Mouse (Mus musculus) limb, embryonic 15.5 days (tissue): ENCODE results near the gene Lpar5. TPM values are rescaled to one million over a fixed set of nuclear protein-coding genes. Genes with fewer than 3 reads are reported as not detected.

Source experiments
- ATAC-seq: fragments of 200-750 bp; cut with Nextera tagmentation; 2 replicates; pipeline ENCODE4 v1.8.0; 2017; ENCODE audit warnings: low read depth, moderate TSS enrichment; ENCODE audit not compliant: insufficient number of reproducible peaks, low FRiP score, low TSS enrichment
- H3K27ac ChIP-seq: fragments of 300-500 bp; sonication (generic); 2 replicates; pipeline ENCODE4 v1.5.1; 2015; ENCODE audit warnings: moderate library complexity, mild to moderate bottlenecking, inconsistent platforms
- H3K27me3 ChIP-seq: fragments of 300-500 bp; sonication (generic); 2 replicates; pipeline ENCODE4 v1.6.1; 2015; ENCODE audit warnings: inconsistent platforms
- H3K36me3 ChIP-seq: fragments of 300-500 bp; sonication (generic); 2 replicates; pipeline ENCODE4 v1.6.1; 2015; ENCODE audit warnings: inconsistent platforms
- H3K4me1 ChIP-seq: fragments of 300-500 bp; sonication (generic); 2 replicates; pipeline ENCODE4 v1.6.1; 2015; ENCODE audit warnings: inconsistent platforms
- H3K4me2 ChIP-seq: fragments of 300-500 bp; sonication (generic); 2 replicates; pipeline ENCODE4 v1.6.1; 2015; ENCODE audit warnings: mild to moderate bottlenecking, inconsistent platforms
- H3K4me3 ChIP-seq: fragments of 300-500 bp; sonication (generic); 2 replicates; pipeline ENCODE4 v1.5.1; 2015; ENCODE audit warnings: mild to moderate bottlenecking, inconsistent platforms
- H3K9ac ChIP-seq: fragments of 300-500 bp; sonication (generic); 2 replicates; pipeline ENCODE4 v1.6.1; 2015; ENCODE audit warnings: inconsistent platforms
- H3K9me3 ChIP-seq: fragments of 300-500 bp; sonication (generic); 2 replicates; pipeline ENCODE4 v1.6.1; 2016; ENCODE audit warnings: inconsistent platforms
- WGBS: fragments of 180-500 bp; shearing (Covaris S2); methylation state at CpG from one replicate; pipeline ENCODE4 v1.1.7; 2015; 5-methylcytosine and 5-hydroxymethylcytosine counted together
- polyA plus RNA-seq: library from polyadenylated mRNA; unstranded; fragments of >200 nt; fragmentation: Nextera tagmentation; extraction: Ambion mirVana; gene quantifications from 2 replicates; pipeline ENCODE4 v1.2.1, GENCODE M21; 2015

Gene Lpar5
- polyA plus RNA-seq, 1 experiment from 2014 or later: 6.5 TPM

GRCm38 (mm10) chr6:125098513-125098912, 30.8 kb downstream of the Lpar5 start:
- Histone ChIP-seq H3K36me3 (peaks cover 41% of the 10 kb centered on the region), H3K4me3 (peak overlapping the region; percentile 92), H3K9ac (peak overlapping the region; percentile 24; the same call in 1 of the 2 replicates), H3K4me2 (peak overlapping the region; percentile 84), H3K4me1 (peaks cover 46% of the 10 kb centered on the region), H3K27me3 (no peaks in the 10 kb centered on the region), H3K27ac (no peak overlapping the region), H3K9me3 (no peaks in the 10 kb centered on the region)
- 45% methylated on average over 3 of the region's 3 CpGs for WGBS
- no peak for ATAC-seq

DNA sequence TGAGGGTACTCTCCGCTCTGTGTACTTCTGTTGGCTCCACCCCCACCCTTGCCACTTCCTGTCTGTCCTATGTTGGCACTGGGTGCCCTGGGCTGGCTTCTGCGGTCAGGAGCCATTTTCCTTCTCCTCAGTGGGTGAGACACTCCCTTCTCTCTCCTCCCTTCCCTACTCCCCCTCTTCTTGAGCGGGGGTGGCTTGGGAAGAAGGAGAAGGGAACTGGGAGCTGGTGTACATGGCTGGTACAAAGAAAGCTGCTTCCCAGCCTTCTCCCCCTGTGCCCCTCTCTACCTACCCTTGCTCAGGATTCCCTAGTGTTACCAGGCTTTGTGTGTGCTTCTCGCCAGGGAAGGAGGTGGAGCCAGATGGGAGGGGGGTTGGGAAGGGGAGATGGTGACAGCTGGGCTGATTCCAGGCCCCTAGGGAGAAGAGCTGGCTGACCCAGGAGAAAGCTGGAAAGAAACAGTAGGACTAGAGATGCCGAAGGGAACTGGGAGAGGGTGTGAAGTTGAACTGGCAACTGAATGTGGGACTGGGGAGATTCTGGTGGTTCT, 31.8 kb downstream of the Lpar5 start:
- peak overlapping the region; percentile 11; the same call in 1 of the 2 replicates for H3K9ac ChIP-seq
- peak overlapping the region; percentile 7; the same call in 1 of the 2 replicates for H3K4me3 ChIP-seq
- ATAC-seq: no peak
- H3K4me2 ChIP-seq: peak overlapping the region; percentile 17
- H3K4me1 ChIP-seq: peaks cover 46% of the 10 kb centered on the region
- 41% methylated on average over 4 of the region's 5 CpGs for WGBS
- H3K36me3 ChIP-seq: peaks cover 51% of the 10 kb centered on the region
- H3K27me3 ChIP-seq: no peaks in the 10 kb centered on the region
- no peaks in the 10 kb centered on the region for H3K9me3 ChIP-seq
- H3K27ac ChIP-seq: peak overlapping the region; percentile 38; the same call in 1 of the 2 replicates

- no peak for ATAC-seq
- H3K4me3 ChIP-seq: no peak overlapping the region
- 74% methylated on average over 9 of the region's 9 CpGs for WGBS
- H3K36me3 ChIP-seq: peaks cover 69% of the 10 kb centered on the region
- peaks cover 36% of the 10 kb centered on the region for H3K4me1 ChIP-seq
- no peak overlapping the region for H3K9ac ChIP-seq
- no peak overlapping the region for H3K4me2 ChIP-seq
- no peak overlapping the region for H3K27ac ChIP-seq
- no peaks in the 10 kb centered on the region for H3K9me3 ChIP-seq
- H3K27me3 ChIP-seq: no peaks in the 10 kb centered on the region
These were observed 33.7 kb downstream of the Lpar5 start for GRCm38 (mm10) chr6:125101444-125101843.

DNA sequence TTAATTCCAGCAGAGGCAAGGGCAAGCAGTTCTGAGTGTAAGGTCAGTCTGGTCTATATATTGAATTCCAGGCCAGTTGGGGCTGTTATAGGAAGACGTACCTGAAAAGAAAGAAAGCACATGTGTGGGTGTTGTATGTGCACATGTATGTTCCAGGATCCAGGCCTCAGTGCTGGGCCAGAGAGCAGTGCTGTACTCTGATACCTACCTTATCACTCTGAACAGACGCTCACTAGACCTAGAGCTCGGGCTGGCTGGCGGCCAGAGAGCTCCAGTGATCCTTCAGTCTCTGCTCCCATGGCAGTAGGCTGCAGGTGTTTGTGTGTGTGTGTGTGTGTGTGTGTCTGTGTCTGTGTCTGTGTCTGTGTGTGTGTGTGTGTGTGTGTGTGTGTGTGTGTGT, 36.5 kb downstream of the Lpar5 start:
- H3K36me3 ChIP-seq: peaks cover 97% of the 10 kb centered on the region
- H3K27ac ChIP-seq: no peak overlapping the region
- H3K4me3 ChIP-seq: no peak overlapping the region
- H3K9me3 ChIP-seq: no peaks in the 10 kb centered on the region
- H3K9ac ChIP-seq: no peak overlapping the region
- no peak overlapping the region for H3K4me2 ChIP-seq
- H3K27me3 ChIP-seq: no peaks in the 10 kb centered on the region
- WGBS: 89% methylated on average over 4 of the region's 4 CpGs
- no peak for ATAC-seq
- H3K4me1 ChIP-seq: peaks cover 15% of the 10 kb centered on the region

DNA sequence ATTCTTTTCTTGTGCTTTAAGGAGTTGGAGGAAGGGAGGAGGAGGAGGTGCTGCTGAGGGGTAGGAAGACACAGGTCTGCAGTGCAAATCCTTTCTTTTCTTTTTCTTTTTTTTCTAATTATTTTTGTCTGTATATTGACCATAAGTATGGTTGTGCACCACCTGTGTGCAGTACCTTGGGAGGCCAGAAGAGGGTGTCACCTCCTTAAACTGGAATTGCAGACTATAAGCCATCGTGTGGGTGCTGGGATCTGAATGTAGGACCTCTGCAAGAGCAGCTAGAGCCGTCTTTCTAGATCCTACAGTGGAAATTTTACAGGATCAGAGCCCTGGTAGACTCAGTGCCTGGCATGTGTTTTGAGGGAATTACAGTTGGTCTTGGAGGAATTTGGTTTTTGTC, 40.0 kb downstream of the Lpar5 start:
- 94% methylated on average over 2 of the region's 2 CpGs for WGBS
- no peaks in the 10 kb centered on the region for H3K4me1 ChIP-seq
- peaks cover 97% of the 10 kb centered on the region for H3K36me3 ChIP-seq
- no peak for ATAC-seq
- no peak overlapping the region for H3K4me2 ChIP-seq
- H3K27me3 ChIP-seq: no peaks in the 10 kb centered on the region
- no peak overlapping the region for H3K4me3 ChIP-seq
- H3K9me3 ChIP-seq: no peaks in the 10 kb centered on the region
- H3K9ac ChIP-seq: no peak overlapping the region
- no peak overlapping the region for H3K27ac ChIP-seq

DNA sequence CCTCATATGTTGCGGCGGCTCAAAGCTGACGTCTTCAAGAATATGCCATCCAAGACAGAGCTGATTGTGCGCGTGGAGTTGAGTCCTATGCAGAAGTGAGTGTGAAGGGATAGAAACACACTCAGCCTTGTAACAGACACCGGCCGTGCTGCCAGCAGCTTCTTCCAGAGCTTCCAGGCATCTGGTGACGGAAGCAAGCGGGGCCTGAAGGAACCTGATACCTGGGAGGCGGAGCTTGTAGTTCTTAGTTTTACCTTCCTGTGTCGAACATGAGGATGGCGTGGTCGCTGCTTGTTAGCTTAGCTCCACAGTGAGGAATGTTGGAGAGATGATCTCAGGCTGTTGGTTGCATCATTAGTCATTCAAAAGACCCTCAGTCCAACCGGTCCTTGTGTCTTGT, 41.7 kb downstream of the Lpar5 start:
- Histone ChIP-seq H3K9me3 (no peaks in the 10 kb centered on the region), H3K36me3 (peaks cover 98% of the 10 kb centered on the region), H3K27ac (no peak overlapping the region), H3K4me1 (no peaks in the 10 kb centered on the region), H3K9ac (no peak overlapping the region), H3K4me3 (no peak overlapping the region), H3K27me3 (no peaks in the 10 kb centered on the region), H3K4me2 (no peak overlapping the region)
- ATAC-seq: no peak
- 69% methylated on average over 14 of the region's 14 CpGs for WGBS

GRCm38 (mm10) chr6:125110927-125111326, 43.2 kb downstream of the Lpar5 start:
- no peak overlapping the region for H3K4me2 ChIP-seq
- H3K36me3 ChIP-seq: peaks cover 96% of the 10 kb centered on the region
- H3K4me1 ChIP-seq: no peaks in the 10 kb centered on the region
- H3K27ac ChIP-seq: no peak overlapping the region
- no peaks in the 10 kb centered on the region for H3K9me3 ChIP-seq
- 92% methylated on average over 7 of the region's 7 CpGs for WGBS
- no peaks in the 10 kb centered on the region for H3K27me3 ChIP-seq
- no peak overlapping the region for H3K9ac ChIP-seq
- no peak overlapping the region for H3K4me3 ChIP-seq
- ATAC-seq: no peak

- Histone ChIP-seq H3K9ac (no peak overlapping the region), H3K27me3 (no peaks in the 10 kb centered on the region), H3K9me3 (no peaks in the 10 kb centered on the region), H3K4me1 (no peaks in the 10 kb centered on the region), H3K4me2 (no peak overlapping the region), H3K36me3 (peaks cover 96% of the 10 kb centered on the region), H3K27ac (no peak overlapping the region), H3K4me3 (no peak overlapping the region)
- WGBS: 95% methylated on average over 11 of the region's 11 CpGs
- no peak for ATAC-seq
These were observed 44.8 kb downstream of the Lpar5 start for GRCm38 (mm10) chr6:125112553-125112952.

DNA sequence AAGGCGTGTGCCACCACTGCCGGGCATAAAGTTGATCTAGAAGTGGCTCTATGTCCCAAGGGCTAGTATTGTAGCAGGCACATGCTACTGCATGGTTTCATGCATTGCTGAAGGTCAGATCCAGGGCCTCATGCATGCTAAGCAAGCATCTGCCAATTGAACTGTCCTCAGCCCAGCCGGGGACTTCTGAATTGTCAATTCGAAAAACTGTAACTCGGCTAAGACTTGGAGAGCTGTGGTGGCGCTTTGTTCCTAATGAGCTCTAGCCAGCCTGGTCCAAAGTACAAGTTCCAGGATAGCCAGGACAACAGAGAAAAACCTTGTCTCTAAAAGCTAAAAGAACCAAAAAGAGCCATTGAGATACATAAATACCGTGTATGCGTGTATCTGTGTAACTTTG, 51.7 kb downstream of the Lpar5 start:
- H3K36me3 ChIP-seq: peaks cover 94% of the 10 kb centered on the region
- 94% methylated on average over 8 of the region's 8 CpGs for WGBS
- H3K27ac ChIP-seq: no peak overlapping the region
- no peak overlapping the region for H3K9ac ChIP-seq
- H3K4me3 ChIP-seq: no peak overlapping the region
- H3K27me3 ChIP-seq: no peaks in the 10 kb centered on the region
- no peaks in the 10 kb centered on the region for H3K9me3 ChIP-seq
- H3K4me2 ChIP-seq: no peak overlapping the region
- no peaks in the 10 kb centered on the region for H3K4me1 ChIP-seq
- no peak for ATAC-seq

DNA sequence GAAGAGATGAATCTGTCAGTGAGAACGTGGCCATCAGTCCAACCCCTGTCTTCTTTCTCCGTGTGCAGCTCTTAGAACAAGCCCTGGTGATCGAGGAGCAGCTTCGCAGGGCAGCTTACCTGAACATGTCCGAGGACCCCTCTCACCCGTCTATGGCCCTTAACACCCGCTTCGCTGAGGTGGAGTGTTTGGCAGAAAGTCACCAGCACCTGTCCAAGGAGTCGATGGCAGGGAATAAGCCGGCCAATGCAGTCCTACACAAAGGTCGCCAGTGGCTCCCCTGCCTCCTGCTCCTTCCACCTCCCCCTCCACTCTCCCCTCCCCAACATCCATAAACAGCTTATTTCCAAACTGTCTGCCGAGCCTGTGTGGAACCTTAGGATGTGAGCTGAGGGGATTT, 61.0 kb downstream of the Lpar5 start:
- Histone ChIP-seq H3K27me3 (no peaks in the 10 kb centered on the region), H3K4me1 (peaks cover 9% of the 10 kb centered on the region; the same call in 1 of the 2 replicates), H3K9me3 (no peaks in the 10 kb centered on the region), H3K4me3 (no peak overlapping the region), H3K9ac (no peak overlapping the region), H3K4me2 (no peak overlapping the region), H3K36me3 (peaks cover 71% of the 10 kb centered on the region), H3K27ac (no peak overlapping the region)
- WGBS: 89% methylated on average over 12 of the region's 12 CpGs
- no peak for ATAC-seq

GRCm38 (mm10) chr6:125129710-125130402, 62.1 kb downstream of the Lpar5 start:
- Histone ChIP-seq H3K9me3 (no peaks in the 10 kb centered on the region), H3K4me3 (no peak overlapping the region), H3K9ac (no peak overlapping the region), H3K36me3 (peaks cover 71% of the 10 kb centered on the region), H3K4me2 (no peak overlapping the region), H3K4me1 (peaks cover 9% of the 10 kb centered on the region; the same call in 1 of the 2 replicates), H3K27me3 (no peaks in the 10 kb centered on the region), H3K27ac (no peak overlapping the region)
- ATAC-seq: no peak
- WGBS: 88% methylated on average over 20 of the region's 20 CpGs

DNA sequence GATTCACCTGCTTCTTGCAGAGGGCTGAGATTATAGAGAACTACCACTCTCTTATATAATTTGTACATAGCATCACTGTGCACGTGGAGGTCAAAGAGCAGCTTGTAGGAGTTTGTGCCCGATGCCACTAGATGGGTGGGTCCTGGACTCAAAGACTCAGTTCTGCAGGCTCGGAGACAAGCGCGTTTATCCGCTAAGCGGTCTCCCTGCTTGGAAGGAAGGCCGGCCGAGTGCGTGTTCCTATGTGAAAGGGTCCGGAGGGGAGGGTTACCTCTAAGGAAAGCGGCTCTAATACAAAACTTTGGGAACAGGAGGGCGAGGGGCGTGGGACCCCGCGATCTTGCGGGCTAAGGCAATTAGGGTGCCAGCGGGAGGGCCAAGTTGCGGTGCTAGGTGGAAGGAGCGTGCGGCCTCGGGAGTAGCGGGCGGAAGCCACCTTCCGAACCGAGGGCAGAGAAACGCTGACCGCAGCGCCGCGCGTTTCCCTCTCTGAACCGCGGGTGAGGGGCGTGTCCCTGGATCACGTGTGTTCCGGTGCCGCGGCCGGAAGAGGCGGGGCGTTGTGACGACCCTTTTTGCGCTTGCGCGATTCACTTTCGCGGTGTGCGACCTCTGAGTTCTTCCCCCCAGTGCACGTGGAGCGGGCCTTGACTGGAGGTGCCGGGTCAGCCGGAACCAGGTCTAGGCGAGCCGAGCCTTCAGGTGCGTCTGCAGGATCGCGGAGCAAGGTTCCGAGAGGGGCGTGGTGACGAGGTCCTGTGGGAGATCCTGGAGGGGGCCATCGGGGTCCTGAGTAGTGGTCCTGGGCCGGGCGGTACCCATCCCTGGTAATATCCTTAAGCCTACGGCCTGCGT, 63.8 kb downstream of the Lpar5 start, which contains the start of gene Nop2:
Gene Nop2, plus strand, starts transcription at position 608 of the 855 bp plus-strand sequence.
- Histone ChIP-seq H3K4me1 (peaks cover 9% of the 10 kb centered on the region; the same call in 1 of the 2 replicates), H3K4me2 (peak within 1 kb of the TSS; percentile 65), H3K27ac (peak within 1 kb of the TSS; percentile 89), H3K9me3 (no peaks in the 10 kb centered on the region), H3K4me3 (peak within 1 kb of the TSS; percentile 91), H3K27me3 (no peaks in the 10 kb centered on the region), H3K9ac (peak within 1 kb of the TSS; percentile 74), H3K36me3 (peaks cover 72% of the 10 kb centered on the region)
- peak; percentile 88 for ATAC-seq
- under 1% methylated on average over 66 of the region's 66 CpGs for WGBS
